Mouse (Mus musculus) gastrocnemius, adult 18-20 months (tissue): ENCODE measurements around the gene Dnm2. TPM values are rescaled to one million over a fixed set of nuclear protein-coding genes. Genes with fewer than 3 reads are reported as not detected.

Experiments used
- DNase-seq: peaks from one replicate; pipeline ENCODE4 v3.0.0; 2021; ENCODE audit warnings: low spot score
- long read RNA-seq, 2 experiments: library from polyadenylated mRNA; stranded (forward); transcript quantifications; one replicate each; pipeline ENCODE4 v2.0.0; 2021
- total RNA-seq, 2 experiments: library from RNA; stranded (reverse); gene quantifications; 2 replicates each; pipeline ENCODE4 v1.2.3; 2021

The Dnm2 gene
- total RNA-seq: 10 to 100 TPM; 37.0 to 38.6 TPM
- long read RNA-seq, experiment 1, transcript Dnm2-212 (20 exons, 2,715 nt): major isoform, 9 of 74 reads
- long read RNA-seq, experiment 1, transcript Dnm2-202 (20 exons, 3,450 nt): minor isoform, 7 of 74 reads
- long read RNA-seq, experiment 1, partial matches to known transcripts: 8 of 74 reads
- long read RNA-seq, experiment 1, other reads (novel, unspliced or antisense): 44 of 74 reads
- long read RNA-seq, experiment 2, transcript Dnm2-202 (20 exons, 3,450 nt): major isoform, 5 of 38 reads
- long read RNA-seq, experiment 2, partial matches to known transcripts: 3 of 38 reads
- long read RNA-seq, experiment 2, other reads (novel, unspliced or antisense): 27 of 38 reads

DNA sequence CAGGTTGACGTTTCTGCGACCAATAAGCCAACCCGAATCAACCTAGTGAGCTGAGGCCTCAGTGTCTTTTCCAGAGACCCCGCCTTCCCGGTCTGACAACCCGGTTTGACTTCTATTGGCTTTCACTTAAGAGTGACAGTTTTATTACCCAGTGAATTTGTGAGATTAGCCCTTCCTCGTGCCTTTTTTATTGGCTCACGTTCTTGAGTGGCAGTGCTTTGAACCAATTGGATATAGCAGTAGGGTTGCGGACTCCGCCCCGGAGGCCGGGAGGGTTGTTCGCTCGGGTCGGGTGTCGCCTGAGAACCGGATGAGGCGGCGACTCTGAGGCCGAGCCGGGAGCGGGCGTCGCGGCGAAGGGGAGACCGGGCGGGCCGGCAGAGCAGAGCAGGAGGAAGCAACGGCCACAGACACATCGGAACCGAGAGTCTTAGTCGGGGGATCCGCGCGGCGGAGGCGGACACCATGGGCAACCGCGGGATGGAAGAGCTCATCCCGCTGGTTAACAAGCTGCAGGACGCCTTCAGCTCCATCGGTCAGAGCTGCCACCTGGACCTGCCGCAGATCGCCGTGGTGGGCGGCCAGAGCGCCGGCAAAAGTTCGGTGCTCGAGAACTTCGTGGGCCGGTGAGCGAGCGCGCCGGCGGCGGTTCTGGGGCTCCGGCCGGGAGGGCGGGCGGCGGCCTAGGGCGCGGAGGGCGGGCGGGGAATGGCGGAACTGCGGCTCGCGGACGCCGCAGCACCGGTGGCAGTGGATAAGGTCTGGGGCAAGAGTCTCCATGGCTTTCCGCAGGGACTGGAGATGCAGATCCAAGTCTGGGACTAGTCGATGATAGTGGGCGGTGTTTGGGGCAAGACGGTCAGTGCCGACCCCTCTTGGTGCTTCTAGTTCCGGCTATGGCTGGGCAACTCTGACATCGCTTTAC, at the start of gene Dnm2:
TSS of gene Dnm2 (plus strand) at position 278 of the 925 bp plus-strand sequence.
- DNase-seq: peak; percentile 100

DNA sequence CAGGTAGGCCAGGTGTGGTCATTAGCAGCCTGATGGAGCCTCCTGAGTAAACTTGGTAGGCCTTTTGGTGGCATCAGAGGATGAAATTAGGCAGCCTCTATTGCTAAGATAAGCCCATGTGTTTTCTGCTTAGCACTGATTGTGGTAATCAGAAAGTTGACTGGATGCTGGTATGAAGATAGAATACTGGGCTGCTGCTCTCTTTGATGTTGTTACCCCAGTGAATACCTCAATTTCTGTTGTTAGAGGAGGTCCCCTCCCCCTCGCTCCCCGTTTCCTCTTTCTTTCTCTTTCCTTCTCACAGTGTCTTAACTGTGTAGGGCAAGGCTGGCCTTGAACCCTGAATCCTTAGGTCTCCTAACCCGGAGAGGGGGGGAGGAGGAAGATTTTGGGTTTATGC, 45.5 kb upstream of the Dnm2 start:
- DNase-seq: no peak

DNA sequence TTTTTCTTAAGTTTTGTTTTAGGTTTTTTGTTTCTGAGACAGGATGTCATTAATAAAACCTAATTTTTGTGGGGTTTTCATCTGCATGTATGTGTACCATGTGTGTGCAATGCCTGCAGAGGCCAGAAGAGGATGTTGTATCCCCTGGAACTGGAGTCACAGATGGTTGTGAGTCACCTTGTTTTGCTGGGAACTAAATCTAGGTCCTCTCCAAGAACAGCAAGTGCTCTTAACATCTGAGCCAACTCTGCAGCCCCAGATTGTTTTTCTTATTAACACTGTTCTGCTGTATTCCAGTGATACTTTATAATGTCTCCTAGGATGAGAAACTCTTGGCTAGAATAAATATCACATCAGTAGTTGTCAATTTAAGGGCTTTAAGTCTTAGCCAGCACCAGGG, 43.8 kb upstream of the Dnm2 start:
- no peak for DNase-seq

DNA sequence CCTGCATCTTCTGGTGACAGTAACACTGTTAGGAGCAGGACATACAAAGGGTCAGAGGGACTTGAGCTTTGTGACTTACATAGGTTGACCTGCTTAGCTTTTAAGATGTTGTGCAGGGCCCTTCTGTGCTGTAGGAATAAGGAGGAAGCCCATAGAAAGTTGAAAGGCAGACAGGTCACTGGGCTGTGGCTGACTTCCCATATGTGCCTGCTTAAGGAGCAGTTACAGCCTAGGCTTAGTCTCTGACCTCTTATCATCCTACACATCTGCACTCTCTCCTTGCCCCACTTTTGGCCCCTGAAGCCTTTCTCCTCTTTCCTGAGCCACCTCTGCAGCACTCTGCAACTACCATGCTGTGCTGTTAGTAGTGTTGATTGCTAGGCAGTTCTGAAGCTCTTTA, 40.7 kb upstream of the Dnm2 start:
- no peak for DNase-seq

DNA sequence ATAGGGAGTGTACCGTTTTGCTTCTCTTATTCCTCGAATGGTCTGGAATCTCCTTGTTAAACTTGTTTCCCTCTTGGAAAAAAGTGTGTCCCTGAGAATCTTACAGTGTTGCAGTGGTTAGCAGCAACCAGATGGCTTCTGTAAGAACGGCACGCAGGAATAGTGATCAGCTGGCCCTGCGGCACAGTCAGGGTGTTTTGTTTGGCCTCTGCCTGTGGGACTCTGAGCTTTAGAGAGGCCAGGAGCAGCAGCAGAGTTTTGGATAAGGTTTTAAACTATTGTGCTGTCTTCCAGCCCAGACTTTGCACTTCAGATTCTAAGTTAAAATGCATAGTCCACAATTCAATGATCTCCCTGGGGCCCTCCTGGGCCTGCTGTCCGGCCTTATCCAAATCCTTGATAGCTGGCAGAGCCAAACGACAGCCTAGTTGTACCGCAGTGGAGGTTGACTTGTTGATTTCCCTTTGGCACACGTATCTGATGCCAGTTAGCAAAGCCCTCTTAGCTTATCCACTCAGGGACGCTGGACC, 32.0 kb upstream of the Dnm2 start:
- DNase-seq: no peak

DNA sequence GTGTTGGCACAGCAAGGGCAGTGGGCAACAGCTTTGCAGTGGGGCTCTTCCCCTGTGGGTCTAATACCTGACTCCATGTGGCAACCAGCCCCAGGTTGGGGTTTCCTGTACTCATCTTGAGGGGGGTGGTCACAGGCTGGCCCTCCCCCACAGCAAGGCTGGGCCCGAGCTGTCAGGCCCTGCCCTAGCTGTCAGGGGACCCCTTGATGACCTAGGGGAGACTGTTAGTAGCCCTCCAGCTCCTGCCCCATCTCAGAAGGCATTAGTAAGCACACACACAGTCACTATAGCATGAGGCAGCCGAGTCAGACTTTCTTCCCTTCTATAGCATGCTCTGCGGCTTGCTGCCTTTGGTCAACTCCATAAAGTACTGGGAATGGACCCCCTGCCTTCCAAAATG, 29.0 kb upstream of the Dnm2 start:
- no peak for DNase-seq

DNA sequence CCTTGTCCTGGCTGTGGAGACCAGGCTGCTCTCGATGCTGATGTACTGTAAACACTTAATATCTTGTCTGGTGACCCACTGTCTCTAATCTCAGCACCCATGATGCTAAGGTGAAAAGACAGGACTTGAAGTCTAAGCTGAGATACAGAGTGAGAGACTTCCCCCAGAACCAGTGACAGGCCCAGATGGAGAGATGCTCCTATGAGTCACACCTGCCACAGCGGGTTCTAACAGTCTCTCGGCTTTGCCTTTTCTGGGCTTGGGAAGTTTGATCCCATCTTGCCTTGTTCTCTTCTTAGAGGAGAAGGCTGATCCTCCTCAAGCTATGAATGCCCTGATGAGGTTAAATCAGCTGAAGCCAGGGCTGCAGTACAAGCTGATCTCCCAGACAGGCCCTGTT, 27.5 kb upstream of the Dnm2 start:
- DNase-seq: no peak

DNA sequence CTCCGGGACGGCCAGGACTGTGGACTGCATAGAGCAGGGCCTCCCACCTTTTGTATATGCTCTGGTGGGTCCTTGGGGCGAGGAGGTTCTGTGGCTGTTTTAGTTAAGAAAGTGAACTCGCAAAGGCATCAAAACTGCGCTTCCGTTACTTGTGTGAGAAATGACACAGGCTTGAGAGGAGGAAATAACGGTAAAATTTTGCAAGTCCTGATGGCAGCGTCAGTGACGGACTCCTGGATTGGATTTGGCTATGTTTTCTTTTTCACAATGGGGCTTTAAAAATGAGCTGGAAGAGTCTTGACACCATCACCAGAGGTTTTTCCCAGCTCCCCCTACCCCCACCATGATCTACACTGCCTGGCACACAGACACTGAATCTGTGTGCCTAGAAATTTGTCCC, 23.7 kb upstream of the Dnm2 start:
- no peak for DNase-seq

DNA sequence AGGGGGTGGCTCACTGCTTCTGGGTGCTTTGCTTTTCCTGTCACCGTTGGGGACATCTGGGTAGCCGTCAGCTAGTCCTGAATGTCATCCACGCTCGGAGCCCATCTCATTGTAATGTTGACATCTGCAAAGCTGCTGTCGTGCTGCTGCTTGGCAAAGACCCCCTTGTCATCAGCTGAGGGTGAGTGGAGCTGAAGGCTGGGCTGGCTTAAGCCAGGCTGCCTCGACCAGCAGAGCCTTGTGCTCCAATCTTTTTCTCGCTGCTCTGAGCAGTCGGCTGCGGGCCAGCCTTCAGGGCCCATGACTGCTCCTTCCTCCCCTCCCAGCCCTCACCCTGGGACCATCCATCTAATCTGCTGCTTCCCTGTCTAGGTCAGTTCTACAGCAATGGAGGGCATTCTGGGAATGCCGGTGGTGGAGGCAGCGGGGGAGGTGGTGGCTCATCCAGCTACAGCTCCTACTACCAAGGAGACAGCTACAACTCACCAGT, 21.9 kb upstream of the Dnm2 start:
- DNase-seq: no peak

DNA sequence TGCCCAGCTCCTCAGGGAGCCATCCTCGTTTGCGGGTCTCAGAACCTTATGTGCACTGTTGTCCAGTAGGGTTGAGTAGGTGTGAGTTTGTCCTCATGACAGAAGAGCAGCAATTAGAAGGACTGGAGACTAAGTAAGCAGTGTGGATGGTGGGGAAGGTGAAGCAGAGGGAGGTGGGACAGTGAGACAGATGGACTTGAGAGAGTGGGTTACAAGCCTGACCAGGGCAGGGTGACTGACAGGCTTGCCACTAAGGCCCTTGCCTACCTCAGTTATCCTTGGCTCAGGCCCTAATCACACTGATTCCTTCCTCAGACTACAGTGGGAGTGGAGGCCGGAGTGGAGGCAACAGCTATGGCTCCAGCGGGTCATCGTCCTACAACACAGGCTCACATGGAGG, 21.0 kb upstream of the Dnm2 start:
- DNase-seq: no peak

DNA sequence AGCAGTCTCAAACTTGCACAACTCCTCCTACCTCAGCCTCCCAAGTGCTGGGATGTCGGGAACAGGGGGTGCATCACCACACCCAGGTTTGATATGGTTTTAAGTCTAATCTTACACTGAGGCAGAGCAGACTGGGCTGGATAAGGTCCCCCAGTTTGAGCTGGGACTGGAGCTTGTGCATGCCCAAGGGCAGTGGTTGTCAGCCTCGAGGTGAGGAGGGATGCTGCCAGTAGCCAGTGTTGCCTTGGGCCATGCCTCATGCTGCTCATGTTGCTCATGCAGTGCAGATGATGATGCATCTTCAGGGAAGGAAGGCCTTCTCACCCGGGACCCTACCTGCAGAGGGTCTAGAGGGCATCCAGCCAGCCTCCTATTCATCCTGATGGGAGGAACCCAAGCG, 19.2 kb upstream of the Dnm2 start:
- DNase-seq: no peak

DNA sequence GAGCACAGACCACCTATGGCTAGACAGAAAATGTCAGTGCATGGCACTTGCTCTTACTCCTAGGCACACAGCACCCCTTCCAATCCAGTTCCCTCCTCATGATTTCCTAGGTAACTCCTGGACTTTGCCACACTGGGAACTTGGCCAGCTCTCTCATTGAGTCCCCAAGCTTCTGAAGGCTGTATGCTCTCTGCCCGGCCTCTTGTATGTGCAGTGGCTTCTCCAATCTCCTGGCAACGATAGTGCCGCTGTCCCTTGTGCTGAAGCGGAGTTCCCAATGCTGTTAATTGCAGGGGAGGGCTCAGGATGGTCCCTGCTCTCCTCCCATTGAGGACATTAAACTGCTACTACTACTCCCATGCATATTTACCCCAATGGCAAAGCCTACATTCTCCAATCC, 16.8 kb upstream of the Dnm2 start:
- no peak for DNase-seq

DNA sequence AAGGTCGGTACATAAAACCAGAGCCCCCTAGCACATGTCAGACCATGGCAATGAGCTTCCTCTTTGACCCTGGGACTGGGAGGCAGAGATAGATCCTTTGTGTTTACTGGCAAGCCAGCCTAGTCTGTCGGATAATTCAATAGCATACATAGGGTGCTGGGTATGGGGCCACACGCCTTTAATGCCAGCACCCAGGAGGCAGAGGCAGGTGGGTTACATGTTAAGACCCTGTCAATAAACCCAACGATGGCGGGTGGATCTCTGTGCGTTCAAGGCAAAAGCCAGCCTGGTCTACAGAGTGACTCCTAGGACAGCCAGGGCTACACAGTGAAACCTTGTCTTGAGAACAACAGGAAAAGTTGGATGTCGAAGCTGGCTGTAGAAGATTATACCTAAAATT, 16.1 kb upstream of the Dnm2 start:
- DNase-seq: no peak

DNA sequence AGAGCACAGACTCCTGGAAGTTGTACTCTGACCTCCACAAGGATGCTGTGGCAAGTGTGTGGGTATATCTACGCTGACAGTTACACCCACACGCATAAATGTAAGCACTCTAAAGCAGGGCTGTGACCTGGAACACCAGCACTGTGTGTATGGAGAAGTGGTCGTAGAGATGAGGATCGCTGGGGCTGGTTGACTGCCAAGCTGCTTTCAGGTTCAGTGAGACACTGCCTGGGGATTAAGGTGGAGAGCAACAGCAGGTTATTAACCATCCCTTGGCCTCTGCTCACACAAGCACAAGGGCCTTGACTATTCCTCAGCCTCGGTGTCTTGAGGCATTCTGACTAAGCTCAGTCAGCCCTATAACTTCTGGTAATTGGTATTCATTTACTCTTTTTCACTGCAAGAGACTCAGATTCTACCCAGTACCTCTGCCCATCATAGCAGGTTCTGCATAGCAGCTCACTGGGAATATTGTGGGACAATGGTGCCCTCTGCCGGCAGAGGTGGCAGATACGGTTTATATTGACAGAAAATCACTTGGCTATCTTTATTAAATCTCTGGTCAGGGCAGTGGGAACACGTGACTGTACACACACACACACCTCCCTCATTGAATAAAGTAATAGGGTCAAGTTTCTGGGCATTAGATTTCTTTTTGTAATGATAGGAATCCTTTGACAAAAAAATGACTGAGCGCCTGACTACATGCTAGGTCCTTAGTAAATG, 15.0 kb upstream of the Dnm2 start:
- peak; percentile 83 for DNase-seq

DNA sequence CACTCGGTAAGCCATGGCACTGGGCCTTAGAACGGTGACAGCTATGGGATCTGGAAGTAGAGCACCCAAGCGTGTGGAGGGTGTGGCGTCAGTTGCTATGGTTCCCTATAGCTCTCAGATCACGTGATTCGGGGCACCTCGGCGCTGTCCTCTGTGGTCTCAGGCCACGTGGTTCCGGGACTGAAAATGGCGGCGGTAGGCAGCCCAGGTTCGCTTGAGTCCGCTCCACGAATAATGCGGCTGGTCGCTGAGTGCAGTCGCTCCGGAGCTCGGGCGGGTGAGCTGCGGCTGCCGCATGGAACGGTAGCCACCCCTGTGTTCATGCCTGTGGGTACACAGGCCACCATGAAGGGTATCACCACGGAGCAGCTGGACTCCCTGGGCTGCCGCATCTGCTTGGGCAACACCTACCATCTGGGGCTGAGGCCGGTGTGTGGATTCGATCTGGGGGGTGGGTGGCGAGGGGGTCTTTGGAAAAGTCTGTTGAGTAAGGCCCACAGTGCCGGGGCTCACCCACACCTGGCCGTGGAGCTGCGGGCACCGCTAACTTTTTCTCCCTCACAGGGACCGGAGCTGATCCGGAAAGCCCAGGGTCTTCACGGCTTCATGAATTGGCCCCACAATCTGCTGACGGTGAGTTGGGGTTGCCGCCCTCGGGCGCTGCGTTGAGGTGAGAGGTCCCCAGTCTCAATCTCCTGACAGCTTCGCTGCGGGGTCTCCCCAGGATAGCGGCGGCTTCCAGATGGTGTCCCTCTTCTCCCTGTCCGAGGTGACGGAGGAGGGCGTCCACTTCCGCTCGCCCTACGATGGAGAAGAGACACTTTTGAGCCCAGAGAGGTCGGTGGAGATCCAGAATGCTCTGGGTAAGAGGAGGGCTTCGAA, 12.8 kb upstream of the Dnm2 start, which contains the start of gene Qtrt1:
TSS of gene Qtrt1 (plus strand) at position 169 of the 882 bp plus-strand sequence.
- DNase-seq: peak; percentile 81

DNA sequence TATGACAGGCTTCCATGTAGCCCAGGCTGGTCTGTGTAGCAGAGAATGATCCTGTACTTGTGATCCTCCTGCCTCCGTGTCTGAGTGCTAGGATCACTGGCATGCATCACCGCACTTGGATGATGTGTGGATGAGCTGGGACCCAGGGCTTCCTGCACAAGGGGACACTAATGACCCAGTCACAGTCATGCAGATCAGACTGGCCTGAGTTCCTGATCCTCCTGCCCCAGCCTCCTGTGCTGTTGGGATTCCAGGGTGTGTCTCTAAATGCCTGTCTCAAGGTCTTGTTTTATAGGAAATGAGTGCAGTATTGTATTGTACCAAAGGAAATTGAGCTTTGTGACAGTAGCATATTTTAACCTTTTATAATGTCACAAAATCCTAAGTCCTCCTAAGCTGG, 6.8 kb upstream of the Dnm2 start:
- no peak for DNase-seq

DNA sequence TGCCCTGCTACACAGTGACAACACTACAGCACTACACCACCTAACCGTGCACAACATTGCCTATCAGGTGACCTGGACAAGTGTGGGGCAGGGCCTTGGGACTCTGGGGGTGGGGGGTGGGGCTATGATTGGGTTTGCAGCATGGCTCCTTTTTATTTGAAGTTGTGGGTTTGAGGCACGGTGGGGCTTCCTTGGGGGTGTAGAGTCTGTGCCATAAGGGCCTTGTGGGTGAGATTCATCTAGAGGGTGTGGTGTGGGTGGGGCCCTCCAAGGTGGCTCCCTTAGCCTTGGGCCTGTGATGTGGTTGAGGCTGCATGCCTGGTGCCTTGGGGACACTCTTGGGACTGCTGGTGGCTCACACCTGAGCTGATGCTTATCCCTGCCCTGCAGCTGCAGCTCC, 5.1 kb upstream of the Dnm2 start:
- DNase-seq: no peak

DNA sequence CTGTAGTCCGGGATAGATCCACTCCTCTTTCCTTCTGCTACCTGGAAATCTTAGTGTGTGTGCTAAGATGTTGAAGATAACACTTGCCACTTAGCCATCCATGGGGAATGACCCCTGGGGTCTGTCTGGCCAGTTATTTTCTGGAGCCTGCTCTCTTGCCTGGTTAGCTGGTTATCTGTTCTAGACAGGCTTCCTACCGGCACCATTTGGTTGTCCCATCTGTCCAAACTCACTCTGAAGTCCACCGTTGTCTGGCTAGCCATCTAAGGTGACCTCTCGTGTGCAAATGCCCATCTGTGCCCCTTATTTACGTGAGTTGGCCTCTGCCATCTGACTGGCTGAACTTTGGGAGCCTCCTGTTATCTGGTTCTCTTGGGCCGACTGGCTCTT, 843 bp downstream of the Dnm2 start:
- no peak for DNase-seq

DNA sequence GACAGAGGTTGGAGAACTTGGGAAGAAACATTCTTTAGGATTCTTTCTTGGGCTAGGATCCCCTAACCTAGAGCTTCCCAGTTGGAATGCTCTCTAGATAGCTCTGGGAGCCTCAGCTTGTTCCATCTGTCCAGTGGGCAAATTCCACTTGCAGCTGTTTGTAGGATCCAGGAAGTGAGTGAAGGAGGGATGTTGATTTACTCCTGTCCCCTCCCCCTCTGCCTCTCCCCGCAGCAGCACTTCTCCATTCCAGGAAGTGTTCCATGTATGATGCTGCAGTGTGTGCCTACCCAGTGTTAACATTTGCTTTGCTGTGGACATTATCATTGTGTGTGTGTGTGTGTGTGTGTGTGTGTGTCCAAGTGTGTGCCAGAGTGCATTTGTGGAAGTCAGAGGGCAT, 1.3 kb downstream of the Dnm2 start:
- no peak for DNase-seq

DNA sequence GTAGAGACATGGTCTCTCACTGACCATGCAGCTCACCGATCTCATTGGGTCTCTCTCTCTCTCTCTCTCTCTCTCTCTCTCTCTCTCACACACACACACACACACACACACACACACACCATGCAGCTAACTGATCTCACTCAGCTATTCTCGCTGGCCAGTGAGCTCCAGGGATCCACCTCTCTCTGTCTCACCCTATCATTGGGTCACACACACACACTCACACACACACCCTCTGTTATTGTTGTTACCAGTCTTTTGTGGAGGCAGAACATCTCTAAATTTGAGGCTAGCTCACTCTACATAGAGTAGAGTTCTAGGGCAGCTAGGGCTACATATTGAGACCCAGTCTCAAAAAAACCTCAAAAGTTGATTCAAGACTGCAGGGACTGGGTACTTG, 1.8 kb downstream of the Dnm2 start:
- DNase-seq: no peak

DNA sequence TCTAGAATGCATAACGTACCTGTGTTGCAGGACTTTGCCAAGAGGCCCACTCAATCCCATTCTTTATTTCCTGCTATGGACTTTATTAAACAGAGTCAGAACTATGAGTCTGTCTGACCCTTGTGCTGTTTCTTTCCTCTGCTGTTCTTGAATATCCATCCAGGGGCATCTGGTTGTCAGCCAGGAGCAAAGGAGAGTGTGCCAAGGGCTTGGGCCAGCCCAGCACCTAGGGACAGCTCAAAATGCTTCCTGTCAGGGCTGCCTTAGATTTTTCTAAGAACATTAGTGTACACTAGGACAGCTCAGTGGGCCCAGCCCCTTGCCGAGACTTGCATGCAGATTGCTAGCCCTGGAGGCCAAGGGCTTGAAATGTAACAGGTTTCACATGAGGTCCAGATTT, 3.1 kb downstream of the Dnm2 start:
- DNase-seq: peak; percentile 68
